Mouse (Mus musculus): Measurements from ENCODE around the gene Arvcf. TPM values are rescaled to one million over a fixed set of nuclear protein-coding genes. Genes with fewer than 3 reads are reported as not detected.

The Arvcf gene
- 10 to 100 TPM; 12.6 to 20.0 (median 16.2) TPM for total RNA-seq (2022)

DNA sequence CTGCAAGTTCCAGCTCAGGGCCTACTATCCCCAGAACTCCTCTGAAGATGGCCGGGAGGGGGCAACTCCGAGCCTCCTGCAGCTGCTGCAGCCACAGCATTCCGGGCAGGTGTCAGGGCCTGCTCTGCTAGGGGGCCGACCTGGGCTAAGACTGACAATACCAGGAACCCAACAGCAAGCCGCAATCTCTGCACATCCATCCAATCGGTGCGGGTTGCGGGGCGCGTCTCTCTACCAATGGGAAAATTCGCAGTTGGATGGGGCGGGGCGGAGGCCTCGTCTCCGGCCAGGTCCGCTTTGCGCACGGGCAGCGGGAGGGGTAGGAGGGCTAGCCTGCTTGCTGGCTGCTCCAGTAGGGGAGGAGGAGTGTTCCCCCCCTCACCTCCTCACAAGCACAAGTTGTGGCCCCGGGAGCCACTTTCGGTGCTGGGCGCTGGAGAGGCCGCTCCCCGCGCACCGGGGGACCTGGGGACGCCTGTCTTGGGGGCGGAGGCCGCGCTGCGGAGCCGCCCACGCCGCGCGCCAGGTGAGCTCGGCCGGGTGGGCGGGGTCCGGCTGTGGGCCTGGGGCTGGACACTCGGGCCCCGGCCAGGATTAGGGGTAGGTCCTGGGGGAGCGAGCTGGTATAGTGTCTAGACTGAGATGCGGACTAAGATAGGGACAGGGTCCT lies at the start of gene Arvcf, which contains the start of gene Tango2:
Gene Arvcf, plus strand, starts transcription at position 252 of the 670 bp plus-strand sequence.
Gene Tango2, minus strand, starts transcription at position 173 of the 670 bp plus-strand sequence.
- DNase-seq (ENCODE audit: low spot score), result peak; percentile 87

DNA sequence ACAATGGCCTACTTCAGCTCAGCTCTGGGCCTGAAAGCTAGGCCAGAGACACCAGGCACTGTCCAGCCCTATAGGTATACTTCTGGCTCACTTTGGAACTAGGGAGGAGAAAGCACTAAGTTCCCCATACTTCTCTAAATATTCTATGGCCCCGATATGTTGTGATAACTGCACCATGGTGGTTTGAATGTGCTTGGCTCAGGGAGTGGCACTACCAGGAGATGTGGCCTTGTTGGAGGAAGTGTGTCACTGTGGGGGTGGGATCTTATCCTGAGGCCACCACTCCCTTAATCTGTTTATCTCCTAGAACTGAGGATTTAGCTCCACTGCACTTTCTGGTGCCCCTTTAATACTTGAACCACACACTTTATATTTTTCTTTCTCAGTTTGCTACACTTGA lies 39.8 kb upstream of the Arvcf start:
- DNase-seq (ENCODE audit: low spot score), result no peak

DNA sequence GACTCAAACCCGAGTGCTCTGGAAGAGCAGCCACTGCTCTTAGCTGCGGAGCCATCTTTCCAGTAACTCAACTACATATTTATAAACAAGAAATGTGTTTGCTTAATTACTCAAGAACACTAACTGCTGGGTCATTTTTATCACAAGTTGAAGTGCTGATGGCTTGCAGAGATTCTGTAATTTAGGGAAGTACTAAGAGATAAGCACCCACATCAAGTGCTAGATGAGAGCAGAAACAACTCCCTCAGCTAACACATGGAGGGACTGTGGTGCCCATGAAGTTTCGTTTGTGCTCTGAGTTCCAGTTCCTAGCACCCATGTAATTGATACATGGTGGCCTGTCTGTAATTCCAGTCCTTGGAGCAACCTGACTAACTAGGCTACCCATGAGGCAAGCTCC lies 29.0 kb upstream of the Arvcf start:
- no peak for DNase-seq (ENCODE audit: low spot score)

DNA sequence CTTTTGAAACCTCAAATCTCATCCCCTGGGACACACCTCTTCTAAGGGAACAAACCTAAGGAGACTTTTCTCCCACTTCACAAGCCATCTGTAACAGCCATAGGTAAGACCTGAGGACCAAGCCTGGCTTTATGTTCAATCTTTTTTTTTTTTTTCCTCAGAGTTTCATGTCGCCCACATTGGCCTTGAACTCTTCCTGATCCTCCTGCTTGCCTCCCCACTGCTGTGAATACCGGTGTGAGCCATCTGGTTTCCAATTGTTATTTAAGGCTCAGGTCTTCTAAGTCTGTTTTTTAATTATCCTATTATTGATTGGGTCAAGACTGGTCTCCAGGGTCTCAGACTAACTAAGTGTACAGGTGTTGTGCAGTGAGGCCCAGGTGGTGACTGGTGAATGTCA lies 26.5 kb upstream of the Arvcf start:
- DNase-seq (ENCODE audit: low spot score), result no peak

- no peak for DNase-seq (ENCODE audit: low spot score)
Measured at GRCm38 (mm10) chr16:18323460-18323859, 24.5 kb upstream of the Arvcf start.

DNA sequence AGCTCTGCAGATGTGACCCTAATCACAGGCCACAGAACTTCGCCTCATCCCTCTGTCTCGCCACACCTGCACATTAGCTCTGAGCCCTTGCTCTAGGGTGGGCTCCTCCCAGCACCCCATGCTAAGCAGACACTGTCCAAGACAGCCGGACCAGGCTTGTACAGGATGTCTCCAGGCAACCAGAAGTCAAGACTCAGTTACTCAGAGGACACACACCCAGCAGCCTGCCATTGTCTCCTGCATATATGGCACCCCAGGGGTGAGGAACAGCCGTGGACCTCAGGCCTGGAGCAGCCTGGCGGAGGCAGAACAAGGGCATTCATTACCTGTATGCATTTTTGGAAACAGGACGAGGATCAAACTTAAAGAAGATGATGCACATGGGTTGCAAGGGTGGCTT lies 24.0 kb upstream of the Arvcf start:
- no peak for DNase-seq (ENCODE audit: low spot score)

DNA sequence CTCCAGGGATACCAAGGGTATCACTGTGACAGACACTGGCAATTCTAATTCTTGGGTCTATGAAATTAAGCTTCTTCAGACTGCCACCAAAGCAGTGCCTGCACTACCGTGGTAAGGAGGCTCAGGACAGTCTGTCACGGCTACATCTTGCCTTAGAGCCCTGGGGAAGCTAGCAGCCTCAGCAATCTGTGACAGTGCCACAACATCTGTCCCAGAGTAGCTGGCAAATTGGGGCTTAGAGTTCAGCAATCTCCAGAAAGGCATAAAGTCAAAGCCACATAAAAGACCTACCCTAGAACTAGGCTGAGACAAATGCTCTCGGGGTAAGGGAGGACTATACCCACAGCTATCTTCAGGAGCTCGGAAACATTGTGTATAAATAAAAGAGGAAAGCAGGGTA lies 22.2 kb upstream of the Arvcf start:
- DNase-seq (ENCODE audit: low spot score), result no peak

DNA sequence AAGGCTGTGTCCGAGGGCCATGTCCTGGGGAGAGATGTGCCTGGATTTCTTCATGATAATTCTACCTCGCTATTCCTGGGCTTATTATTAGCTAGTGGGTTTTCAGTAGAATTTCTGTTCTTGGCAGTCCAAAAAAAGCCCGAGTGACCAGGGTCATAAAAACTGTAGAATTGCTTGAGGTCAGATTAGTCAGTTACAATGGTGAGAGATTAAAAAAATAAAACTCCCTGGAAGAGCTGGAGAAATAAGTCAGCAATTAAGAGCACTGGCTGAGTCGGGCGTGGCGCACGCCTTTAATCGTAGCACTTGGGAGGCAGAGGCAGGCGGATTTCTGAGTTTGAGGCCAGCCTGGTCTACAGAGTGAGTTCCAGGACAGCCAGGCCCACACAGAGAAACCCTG lies 20.0 kb upstream of the Arvcf start:
- DNase-seq (ENCODE audit: low spot score), result no peak

DNA sequence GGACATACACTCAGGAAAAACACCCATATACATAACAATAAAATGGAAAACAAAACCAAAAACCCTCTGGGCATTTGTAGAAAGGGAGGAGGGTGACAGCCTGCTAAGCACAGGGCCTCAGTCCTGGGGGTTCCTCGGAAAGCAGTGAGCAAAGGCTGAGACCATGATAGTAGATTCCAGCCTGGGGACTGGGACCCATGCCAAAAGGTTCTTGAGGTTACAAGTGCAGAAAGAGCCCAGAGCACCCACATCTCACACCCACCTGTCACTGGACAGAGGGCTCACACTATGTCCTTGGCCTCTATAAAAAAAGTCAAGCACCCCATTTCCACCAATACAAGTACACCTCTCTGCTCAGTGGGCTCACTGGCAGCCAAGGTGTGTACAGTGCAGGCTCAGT lies 19.5 kb upstream of the Arvcf start:
- no peak for DNase-seq (ENCODE audit: low spot score)

- DNase-seq (ENCODE audit: low spot score), result peak; percentile 53
Measured at GRCm38 (mm10) chr16:18333976-18334375, 14.0 kb upstream of the Arvcf start.

GRCm38 (mm10) chr16:18335981-18336380 lies 12.0 kb upstream of the Arvcf start:
- DNase-seq (ENCODE audit: low spot score), result no peak

GRCm38 (mm10) chr16:18337261-18337660 lies 10.7 kb upstream of the Arvcf start:
- DNase-seq (ENCODE audit: low spot score), result no peak

DNA sequence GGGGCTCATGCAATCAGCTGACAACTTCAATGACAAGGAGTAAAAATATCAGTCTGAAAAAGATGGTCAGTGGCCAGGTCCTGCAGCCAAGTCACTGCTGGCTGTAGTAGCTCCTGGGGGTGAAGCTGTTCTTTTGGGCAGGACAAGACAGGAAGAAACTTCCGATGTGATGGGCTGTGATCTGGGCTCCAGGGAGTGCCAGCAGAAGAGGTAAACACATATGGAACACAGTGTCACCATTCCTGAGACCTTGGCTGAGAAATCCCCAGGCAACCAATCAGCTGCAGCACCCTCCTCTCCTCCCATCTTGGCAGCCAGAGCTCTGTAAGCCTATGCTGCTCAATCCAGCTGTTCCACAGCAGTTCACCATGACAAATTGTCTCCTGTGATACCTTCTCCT lies 8.1 kb upstream of the Arvcf start:
- no peak for DNase-seq (ENCODE audit: low spot score)

- DNase-seq (ENCODE audit: low spot score), result no peak
Measured at GRCm38 (mm10) chr16:18341605-18342004, 6.4 kb upstream of the Arvcf start.

GRCm38 (mm10) chr16:18342076-18342475 lies 5.9 kb upstream of the Arvcf start:
- no peak for DNase-seq (ENCODE audit: low spot score)

- no peak for DNase-seq (ENCODE audit: low spot score)
Measured at GRCm38 (mm10) chr16:18342650-18343570, 5.1 kb upstream of the Arvcf start.

- peak; percentile 96 for DNase-seq (ENCODE audit: low spot score)
Measured at GRCm38 (mm10) chr16:18343778-18344177, 4.2 kb upstream of the Arvcf start.

DNA sequence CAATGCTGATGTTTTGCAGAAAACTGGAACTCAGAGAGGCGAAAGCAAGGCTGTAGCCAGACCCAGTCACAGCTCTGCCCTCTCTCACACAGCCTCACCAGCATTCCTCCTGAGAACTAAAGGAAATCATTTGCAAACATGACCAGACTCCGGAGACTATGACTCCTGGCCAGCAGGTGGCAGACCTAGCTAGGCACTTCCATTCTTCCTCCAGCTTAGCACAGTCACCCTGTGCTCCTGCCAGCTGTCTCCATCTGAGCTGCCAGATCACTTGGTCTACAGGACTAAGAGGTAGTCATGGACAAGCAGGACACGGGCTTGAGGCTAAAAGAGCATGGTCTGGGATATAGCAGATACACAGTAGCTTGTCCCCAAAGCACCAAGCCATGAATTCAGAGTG lies 2.7 kb upstream of the Arvcf start:
- DNase-seq (ENCODE audit: low spot score), result peak; percentile 79

DNA sequence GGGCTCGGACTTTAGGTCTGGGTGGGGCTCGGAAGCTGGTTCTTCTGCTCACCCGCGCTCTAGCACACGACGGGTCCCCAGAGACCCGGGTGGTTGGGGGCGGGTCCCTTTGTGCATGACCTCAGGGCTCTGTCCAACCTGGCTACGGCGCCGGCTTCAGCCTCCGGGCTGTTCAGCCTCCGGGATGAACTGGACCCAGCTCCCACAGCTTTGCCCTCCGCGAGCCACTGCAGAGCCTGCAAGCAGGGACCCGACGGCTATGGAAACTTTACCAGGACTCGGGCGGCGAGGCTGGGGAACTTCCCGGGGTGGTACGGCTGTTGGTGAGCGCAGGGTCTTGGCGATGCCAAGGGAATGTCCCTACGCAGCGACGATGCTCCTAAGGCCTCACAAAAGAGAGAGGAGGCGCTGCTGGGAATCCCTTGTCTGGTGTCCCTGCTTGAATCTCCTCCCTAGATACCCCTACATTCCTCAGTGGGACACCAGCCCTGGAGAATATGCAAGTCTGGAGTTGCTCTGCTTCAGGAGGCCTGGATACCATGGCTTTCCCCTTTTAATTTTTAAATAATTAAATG lies 706 bp downstream of the Arvcf start:
- DNase-seq (ENCODE audit: low spot score), result no peak

GRCm38 (mm10) chr16:18349761-18350325 lies 1.9 kb downstream of the Arvcf start:
- no peak for DNase-seq (ENCODE audit: low spot score)

DNA sequence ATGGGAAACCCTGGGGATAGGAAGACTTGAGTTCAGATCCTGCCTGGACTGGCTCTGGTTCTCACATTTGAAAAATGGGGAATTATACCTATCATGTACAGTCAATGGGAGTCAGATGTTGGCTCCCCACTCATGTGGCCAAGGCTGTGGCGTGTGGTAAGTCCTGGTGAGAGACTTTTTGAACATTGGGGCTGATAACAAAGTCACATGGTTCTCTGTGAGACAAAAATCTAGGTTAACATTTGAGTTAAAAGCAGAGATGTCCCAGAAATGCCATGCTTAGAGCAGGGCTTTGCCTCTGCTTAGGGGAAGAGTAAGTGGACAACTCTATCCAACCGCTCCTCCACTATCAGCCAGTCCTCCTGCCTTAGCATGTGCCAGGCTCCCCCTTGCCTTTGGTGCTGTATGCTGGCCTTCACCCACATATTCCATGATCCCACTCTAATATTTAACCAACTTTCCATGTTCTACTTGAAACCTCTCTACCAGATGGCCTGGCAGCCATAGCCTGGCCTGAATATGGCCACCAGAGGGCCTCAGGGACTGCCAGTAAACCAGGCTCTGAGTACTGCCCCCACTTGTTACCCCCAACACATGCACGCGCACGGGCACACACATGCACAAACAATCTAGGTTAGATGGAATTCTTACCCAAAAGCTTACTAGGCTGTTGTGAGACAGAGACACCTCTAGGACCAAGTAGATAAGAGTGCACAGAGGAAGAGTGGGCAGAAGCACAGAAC lies 3.5 kb downstream of the Arvcf start:
- DNase-seq (ENCODE audit: low spot score), result no peak
